Mouse (Mus musculus) Muller cell, postnatal 12 days (primary cell): Measurements from ENCODE around the gene Ugt1a9.
"Not testable (repeated sequence)": the region's sequence is repeated elsewhere in the genome, so short reads cannot be mapped to it uniquely, and the experiment has no call there.

Source experiments
- DNase-seq: peaks from one replicate; pipeline ENCODE4 v3.0.0-alpha.2; 2015; ENCODE audit errors: inconsistent ontology term

Gene Ugt1a9

DNA sequence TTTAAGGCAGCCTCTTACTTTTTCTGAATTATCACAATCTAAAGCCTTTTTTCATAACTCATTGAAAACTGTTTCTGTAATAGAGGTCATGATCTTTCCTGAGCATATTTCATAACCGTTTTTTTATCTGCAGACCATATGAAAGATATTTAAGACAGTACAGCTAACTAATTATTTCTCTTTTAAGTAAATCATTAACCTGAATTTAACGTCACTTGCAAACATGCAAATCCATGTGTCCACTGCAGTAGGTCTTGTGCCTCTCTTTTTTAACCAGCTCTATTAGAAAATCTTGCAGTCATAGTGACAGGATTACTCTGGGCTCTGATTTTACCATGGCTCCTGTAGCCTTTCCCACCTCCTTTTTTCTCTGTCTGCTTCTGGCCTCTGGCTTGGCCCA lies at the start of gene Ugt1a9:
Gene Ugt1a9 (plus strand): TSS at position 306 of the 400 bp plus-strand sequence.
- DNase-seq: no peak

DNA sequence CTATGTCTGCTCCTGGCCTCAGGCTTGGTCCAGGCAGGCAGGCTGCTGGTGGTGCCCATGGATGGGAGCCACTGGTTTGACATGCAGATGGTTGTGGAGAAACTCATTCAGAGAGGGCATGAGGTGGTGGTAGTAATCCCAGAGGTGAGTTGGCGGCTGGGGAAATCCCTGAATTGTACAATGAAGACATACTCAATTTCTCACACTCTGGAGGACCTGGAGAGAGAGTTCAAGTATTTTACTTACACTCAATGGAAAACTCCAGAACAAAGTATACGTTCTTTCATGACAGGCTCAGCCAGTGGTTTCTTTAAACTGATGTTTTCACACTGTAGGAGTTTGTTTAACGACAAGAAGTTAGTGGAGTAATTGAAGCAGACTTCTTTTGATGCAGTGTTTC lies 45.4 kb upstream of the Ugt1a9 start:
- not testable (repeated sequence) for DNase-seq

DNA sequence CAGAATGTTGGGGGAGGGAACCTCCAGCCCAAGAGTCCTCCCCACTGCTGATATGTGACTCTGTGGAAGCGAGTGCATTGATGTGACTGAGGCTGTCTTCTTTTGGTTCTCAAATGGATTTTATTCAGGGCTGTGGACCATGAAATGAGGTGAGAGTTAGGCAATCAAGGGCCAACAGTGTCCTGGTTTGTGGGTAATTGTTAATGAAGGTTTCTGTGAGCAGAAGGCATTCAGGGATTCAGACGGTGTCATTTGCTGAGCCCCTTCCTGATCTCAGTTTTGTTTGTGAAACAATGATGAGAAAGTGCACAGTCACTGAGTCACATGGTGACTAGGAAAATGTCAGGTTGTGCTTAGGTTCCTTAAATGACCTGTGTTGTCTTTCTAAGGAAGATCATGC lies 27.6 kb upstream of the Ugt1a9 start:
- not testable (repeated sequence) for DNase-seq

DNA sequence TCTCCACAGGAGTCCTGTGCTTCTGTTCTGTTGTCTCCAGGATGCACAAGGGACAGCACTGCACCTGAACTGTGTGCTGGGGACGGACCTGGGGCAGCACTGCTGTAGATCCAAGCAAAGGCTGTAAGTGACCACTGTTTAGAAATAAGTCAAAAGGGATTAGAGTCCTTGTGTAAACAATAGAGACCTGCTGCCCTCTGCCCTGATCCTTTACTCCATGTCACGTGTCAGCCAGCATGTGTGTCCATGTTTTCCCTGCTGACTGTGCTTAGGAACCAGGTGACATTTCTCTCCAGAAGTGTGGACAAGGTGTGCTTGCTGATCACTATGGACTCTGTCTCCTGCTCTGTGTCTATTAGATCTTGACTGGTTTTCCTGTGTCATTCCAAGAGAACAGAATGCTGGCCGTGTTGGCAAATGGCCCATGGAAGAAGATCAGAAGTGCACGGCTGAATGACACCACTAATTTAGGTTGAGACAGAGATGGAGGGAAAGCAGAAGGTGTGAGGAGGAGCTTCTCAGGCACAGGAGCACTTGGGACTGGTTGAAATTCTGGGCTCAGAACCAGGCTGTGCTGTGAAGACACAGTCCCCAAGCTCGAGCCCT lies 25.7 kb upstream of the Ugt1a9 start:
- not testable (repeated sequence) for DNase-seq

DNA sequence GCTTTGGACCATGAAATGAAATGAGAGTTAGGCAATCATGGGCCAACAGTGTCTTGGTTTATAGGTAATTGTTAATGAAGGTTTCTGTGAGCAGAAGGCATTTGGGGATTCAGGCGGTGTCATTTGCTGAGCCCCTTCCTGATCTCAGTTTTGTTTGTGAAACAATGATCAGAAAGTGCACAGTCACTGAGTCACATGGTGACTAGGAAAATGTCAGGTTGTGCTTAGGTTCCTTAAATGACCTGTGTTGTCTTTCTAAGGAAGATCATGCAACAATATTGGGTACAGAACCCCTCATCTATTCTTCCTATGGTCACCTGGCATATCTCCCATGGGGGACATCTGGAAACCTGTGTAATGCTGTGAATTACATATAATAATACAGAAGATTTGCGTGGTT lies 23.2 kb upstream of the Ugt1a9 start:
- DNase-seq: not testable (repeated sequence)

DNA sequence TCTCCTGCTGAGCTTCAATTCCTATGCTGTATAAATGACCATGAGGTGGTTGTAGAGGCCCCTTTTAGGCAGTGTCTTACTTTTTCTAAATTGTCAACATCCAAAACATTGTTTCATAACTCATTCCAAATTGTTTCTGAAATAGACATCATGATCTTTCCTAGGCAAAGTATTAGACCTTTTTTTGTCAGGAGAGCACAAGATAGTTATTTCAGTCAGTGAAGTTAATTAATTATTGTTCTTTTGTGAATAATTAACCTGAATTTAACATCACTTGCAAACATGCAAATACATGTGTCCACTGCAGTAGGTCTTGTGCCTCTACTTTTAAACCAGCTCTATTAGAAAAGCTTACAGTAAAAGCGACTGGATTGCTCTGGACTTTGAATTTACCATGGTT lies 15.5 kb upstream of the Ugt1a9 start, which contains the start of gene Ugt1a10:
Gene Ugt1a10 (plus strand): TSS at position 301 of the 400 bp plus-strand sequence.
- no peak for DNase-seq

DNA sequence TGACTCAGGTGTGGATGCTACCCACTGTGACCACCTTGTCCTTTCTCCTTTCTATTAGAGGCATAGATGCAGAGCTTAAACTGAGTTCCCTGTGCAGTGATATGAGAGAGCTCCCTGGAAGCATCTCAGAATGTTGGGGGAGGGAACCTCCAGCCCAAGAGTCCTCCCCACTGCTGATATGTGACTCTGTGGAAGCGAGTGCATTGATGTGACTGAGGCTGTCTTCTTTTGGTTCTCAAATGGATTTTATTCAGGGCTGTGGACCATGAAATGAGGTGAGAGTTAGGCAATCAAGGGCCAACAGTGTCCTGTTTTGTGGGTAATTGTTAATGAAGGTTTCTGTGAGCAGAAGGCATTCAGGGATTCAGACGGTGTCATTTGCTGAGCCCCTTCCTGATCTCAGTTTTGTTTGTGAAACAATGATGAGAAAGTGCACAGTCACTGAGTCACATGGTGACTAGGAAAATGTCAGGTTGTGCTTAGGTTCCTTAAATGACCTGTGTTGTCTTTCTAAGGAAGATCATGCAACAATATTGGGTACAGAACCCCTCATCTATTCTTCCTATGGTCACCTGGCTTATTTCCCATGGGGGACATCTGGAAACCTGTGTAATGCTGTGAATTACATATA lies 4.0 kb upstream of the Ugt1a9 start:
- not testable (repeated sequence) for DNase-seq

DNA sequence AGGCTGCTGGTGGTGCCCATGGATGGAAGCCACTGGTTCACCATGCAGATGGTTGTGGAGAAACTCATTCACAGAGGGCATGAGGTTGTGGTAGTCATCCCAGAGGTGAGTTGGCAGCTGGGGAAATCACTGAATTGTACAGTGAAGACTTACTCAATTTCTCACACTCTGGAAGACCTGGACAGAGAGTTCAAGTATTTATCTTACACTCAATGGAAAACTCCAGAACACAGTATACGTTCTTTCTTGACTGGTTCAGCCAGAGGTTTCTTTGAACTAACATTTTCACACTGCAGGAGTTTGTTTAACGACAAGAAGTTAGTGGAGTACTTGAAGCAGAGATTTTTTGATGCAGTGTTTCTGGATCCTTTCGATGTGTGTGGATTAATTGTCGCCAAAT lies 302 bp downstream of the Ugt1a9 start:
- DNase-seq: no peak

DNA sequence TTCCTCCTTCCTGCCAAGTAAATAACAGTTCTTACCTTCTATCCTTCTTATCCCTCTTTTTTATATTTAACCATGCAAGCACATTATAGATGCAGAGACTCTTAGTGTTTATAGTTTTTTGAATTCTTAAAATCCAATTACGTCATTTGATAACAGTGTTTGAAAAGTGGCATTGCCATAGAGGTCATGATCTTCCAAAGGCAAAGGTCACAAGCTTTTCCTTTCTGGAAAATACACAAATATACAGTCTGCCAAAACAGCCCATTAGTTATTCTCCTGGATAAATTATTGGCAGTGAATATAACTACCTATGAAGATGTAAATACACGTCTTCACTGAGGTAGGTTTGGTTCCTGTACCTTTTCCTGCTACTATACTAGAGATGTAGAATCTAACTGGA lies 3.9 kb downstream of the Ugt1a9 start:
- no peak for DNase-seq

DNA sequence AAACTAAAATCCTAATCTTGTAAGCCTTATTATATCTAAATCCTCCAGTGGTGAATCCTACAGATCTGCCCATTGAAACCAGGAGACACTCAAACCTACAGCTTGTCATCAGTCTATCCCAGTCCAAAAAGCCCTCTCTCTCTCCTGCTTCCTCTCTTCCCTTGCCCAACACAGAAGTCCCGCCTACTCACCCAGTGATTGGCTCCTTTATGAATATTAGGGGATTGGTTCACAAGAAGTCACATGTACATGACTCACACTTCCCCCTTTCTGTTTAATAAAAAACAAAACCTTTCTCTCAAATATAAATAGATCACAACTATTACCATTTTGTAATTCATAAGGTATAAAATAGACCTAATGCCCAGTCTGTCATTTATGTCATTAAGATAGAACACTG lies 6.5 kb downstream of the Ugt1a9 start:
- DNase-seq: no peak

DNA sequence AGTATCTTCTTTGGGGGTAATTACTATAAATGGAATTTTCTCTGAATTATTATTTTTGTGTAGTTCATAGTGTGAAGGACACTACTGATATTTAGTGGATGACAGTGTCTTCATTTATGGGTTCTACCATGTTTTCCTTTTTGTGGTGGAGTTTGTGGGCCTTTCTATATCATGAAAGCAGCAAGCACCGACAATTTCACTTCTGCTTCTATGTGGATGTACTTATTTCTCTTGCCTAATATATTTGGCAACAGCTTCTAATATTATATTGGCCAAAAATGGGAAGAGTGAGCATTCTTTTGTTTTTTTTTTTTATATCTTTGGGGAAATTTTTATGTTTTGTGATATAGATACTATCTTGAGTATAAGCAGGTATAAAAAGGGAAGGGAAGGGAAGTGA lies 11.1 kb downstream of the Ugt1a9 start:
- DNase-seq: no peak

DNA sequence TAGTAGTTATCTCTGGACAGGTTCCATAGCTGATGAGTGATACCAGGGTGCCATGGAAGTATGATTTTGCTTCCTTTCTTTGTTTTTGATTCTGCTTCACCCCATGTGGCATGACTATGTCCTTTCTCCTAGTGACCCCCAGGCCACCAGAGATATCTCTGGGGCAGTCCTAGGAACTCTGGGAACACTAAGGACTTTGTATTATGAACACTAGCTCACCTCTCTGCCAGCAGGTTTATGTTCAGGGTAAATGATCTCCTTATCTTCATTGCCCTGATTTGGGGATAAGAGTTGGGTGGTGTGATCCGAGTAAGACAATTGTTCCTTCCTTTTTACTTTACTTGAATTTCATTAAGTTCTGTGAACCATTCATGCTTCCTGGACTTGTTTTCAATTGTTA lies 15.5 kb downstream of the Ugt1a9 start:
- DNase-seq: no peak

DNA sequence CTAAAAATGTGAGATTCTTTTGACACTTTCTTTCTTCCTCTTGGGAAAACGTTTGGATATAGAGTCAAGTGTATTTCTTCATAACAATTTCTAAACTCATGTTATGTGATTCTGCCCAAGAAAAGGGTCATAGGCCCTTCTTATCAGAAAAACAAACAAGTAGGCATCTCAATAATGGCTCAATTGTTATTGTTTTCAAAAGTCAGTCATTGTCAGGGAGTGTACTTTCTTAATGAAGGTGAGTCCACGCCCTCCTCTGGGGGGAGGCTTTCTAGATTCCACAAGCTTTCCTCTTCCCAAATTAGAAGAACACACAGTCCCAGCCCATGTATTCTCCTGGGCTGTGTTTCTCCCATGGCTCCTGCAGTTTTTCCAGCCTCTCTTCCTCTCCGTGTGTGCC lies 16.9 kb downstream of the Ugt1a9 start, which contains the start of gene Ugt1a8:
Gene Ugt1a8 (plus strand): TSS at position 301 of the 400 bp plus-strand sequence.
- no peak for DNase-seq

DNA sequence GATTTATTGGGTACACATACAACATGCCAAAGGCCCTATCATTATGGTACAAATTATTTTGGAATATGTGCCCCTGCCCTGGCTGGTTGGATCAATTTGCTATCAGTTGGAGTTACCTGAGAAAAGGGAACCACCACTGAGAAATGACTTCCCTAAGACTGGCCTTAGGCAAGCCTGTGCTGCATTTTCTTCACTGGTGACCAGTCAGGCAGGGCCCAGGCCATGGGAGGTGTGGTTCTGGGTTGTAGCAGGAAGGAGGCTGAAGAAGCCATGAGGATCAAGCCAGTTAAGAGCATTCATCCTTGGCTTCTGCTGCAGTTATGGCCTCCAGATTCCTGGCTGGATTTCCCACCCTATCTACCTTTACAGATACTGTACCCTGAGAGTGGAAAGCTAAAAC lies 21.7 kb downstream of the Ugt1a9 start:
- no peak for DNase-seq

DNA sequence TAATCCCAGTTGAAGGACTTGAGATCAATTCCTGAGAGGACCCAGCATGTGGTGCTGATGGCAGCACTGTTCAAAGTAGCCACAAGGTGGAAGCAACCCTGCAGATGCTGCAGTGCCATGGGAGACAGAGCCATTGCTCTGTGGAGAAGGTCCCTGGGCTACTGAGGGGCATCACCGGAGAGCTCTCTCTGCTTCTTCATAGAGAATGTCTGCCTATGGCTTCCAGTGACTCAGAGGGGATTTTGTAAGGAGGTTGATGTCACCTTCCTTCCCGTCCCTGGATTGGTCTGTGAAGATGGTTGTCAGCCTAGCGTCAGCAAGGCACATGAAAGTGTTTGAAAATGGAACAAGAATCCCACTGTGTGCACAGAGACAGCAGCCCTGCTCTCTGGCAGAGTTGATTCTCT lies 23.7 kb downstream of the Ugt1a9 start:
- not testable (repeated sequence) for DNase-seq

DNA sequence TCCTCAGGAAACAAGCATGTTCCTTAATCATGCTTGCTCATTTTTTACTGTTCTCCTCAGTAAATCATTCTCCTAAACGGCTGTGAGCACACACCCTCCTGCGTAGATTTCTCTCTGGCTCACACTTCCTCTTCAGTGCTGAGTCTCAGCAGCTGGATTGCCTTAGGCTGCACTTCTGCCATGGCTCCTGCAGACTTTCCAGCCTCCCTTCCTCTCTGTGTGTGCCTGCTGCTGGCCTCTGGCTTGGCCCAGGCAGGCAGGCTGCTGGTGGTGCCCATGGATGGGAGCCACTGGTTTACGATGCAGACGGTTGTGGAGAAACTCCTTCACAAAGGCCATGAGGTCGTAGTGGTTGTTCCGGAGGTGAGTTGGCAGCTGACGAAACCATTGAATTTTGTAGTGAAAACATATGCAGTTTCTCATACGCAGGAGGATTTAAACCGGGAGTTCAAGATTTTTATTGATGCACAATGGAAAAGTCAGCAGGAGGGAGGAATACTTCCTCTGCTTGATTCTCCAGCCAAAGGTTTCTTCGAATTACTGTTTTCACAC lies 24.4 kb downstream of the Ugt1a9 start, which contains the start of gene Ugt1a7c:
Gene Ugt1a7c (plus strand): TSS at position 122 of the 552 bp plus-strand sequence.
- DNase-seq: no peak

DNA sequence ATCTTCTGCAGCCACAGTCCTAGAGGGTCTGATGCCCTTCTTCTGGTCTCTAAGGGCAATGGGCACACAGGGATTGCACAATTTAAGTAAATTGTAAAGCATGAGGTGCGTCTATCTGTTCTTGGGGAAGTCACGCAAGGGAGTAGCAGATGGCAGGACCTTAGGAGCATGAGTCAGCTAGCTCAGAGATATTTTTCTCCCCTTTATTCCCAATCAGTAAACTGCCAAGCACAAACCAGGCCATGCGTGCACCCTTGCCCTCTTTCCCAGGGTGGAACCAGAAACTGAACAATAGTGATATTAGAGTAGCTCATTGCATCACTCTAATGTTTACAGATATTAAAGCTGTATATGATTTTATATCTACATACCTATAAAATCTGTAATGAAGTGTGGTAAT lies 27.9 kb downstream of the Ugt1a9 start:
- DNase-seq: not testable (repeated sequence)

DNA sequence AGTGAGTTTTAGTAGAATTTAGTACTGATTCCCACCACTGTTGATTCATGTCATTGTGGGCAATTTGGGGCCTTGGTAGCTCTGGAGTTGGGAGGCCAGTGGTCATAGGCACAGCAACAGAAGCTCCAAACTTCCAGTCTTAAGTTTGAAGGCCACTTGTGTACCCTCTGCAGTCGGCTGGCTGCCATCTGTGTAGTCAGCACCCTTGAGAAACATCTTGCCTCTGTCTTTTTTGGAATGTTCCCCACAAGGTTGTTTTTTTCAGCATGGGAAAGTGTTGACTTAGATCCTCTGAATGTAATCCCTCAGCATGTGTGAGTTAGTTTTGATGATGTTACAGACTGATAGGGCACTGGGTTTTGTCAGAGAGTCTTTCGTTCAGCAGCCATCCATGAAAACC lies 29.1 kb downstream of the Ugt1a9 start:
- DNase-seq: not testable (repeated sequence)

DNA sequence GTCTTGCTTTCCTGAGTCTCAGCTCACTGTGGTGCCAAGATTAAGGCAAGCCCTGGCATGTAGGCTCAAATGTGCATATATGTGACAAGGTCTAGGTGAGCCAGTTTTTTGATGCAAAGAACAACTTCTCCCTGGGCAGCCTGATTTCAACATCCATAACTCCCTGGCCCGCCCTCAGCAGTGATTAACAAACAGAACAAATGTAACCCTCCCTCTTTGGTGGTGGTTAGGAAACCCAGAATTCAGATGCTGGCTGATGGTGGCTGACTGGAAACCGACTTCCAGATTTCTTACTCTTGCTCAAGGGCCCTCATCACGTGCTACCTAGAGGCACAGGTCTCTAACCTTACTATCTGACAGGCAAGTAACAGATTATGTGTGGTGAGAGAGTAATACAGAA lies 32.4 kb downstream of the Ugt1a9 start, which contains the start of gene Ugt1a6b:
Gene Ugt1a6b (plus strand): TSS at position 234 of the 400 bp plus-strand sequence.
- DNase-seq: not testable (repeated sequence)

DNA sequence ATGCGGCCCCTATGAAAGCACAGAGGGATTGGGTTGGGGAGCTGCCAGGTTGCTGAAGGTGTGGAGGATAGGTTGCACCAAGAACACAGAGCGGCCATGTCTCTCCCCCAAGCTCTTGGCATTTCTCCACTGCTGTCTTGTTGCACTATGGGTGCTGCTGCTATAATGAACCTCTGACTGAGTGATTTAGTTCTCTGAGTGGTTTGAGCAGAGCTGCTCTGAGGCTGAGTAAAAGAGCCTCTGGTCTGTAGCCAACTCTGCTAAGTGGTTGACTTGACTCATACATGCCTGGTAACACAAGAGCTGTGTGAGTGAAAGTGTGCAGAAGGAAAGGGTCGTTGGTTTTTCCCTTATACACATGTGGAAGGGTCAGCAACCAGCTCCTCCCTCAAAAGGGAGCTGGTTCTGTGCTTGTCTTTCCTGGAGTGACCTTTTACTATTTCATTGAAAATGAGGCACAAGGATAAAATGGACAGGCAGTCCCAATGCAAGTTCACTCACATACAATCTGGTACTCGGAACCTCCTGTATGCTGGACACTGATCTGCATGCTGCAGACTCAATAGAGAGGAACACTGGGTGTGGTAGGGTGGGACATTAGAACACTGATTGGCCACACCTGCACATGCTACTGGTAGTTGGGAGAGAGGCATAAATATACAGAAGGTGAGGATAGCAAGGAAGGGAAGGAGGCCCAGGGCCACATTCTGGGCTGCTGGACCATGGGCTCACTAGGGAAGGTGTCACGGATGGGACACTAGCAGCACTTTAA lies 33.3 kb downstream of the Ugt1a9 start:
- not testable (repeated sequence) for DNase-seq

DNA sequence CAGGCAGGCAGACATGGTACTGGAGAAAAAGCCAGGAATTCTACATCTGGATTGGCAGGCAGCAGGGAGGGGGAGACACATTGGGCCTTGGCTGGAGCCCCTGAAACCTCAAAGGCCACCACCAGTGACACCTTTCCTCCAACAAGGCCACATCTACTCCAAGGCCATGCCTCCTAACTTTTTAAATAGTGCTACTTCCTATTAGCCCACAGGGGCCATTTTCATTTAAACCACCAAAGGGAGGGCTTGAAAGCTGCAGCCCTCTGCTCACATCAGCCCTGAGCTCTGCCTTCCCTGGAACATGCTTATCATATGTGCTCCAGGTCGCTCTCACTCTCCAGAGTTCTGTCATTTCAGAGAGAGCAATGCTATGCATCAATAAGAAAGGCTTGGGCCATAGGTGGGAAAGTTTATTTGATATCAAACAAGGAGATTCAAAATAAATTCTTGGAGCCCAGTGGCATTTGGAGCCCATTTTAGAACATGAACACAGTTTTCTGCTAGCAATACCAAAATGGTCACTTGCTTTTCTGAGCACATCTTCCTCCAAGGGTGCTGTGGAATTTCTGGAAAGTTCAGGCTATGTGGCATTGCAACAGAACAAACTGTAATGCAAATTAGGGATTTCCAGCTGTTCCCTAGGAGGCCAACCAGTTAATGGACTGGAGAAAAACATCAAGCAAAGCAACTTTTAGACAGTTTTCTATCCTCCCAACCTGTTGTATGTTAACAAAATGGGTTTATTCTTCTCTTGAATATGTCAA lies 34.2 kb downstream of the Ugt1a9 start:
- DNase-seq: no peak
